Mouse (Mus musculus) lung, postnatal 25 days (tissue): ENCODE measurements around the gene Relt.
"Not testable (repeated sequence)": the region's sequence is repeated elsewhere in the genome, so short reads cannot be mapped to it uniquely, and the experiment has no call there.

ENCODE experiments used
- DNase-seq: peaks from one replicate; pipeline ENCODE4 v3.0.0; 2022; ENCODE audit warnings: low spot score

Relt gene

GRCm38 (mm10) chr7:100875822-100876221, 12.6 kb upstream of the Relt start:
- no peak for DNase-seq

GRCm38 (mm10) chr7:100873197-100873596, 10.0 kb upstream of the Relt start:
- DNase-seq, result no peak

GRCm38 (mm10) chr7:100871892-100872291, 8.6 kb upstream of the Relt start:
- DNase-seq, result no peak

- DNase-seq, result no peak
Observed at GRCm38 (mm10) chr7:100871355-100871754, 8.1 kb upstream of the Relt start.

- DNase-seq, result no peak
Observed at GRCm38 (mm10) chr7:100869877-100870629, 6.8 kb upstream of the Relt start.

GRCm38 (mm10) chr7:100868551-100868950, 5.3 kb upstream of the Relt start:
- DNase-seq, result peak; percentile 39

GRCm38 (mm10) chr7:100867561-100867960, 4.3 kb upstream of the Relt start:
- no peak for DNase-seq

- peak; percentile 64 for DNase-seq
Observed at GRCm38 (mm10) chr7:100866675-100867074, 3.4 kb upstream of the Relt start.

- DNase-seq, result no peak
Observed at GRCm38 (mm10) chr7:100862353-100862752, 893 bp downstream of the Relt start.

- no peak for DNase-seq
Observed at GRCm38 (mm10) chr7:100861209-100861608, 2.0 kb downstream of the Relt start.

GRCm38 (mm10) chr7:100860450-100860849, 2.8 kb downstream of the Relt start:
- no peak for DNase-seq

GRCm38 (mm10) chr7:100855795-100856573, 7.3 kb downstream of the Relt start:
- peak; percentile 75 for DNase-seq

- no peak for DNase-seq
Observed at GRCm38 (mm10) chr7:100855300-100855699, 7.9 kb downstream of the Relt start.

GRCm38 (mm10) chr7:100854861-100855260, 8.4 kb downstream of the Relt start:
- no peak for DNase-seq

- DNase-seq, result no peak
Observed at GRCm38 (mm10) chr7:100854137-100854814, 9.0 kb downstream of the Relt start.

- no peak for DNase-seq
Observed at GRCm38 (mm10) chr7:100853396-100853795, 9.8 kb downstream of the Relt start.

GRCm38 (mm10) chr7:100851481-100852356, 11.5 kb downstream of the Relt start:
- DNase-seq, result no peak

- no peak for DNase-seq
Observed at GRCm38 (mm10) chr7:100849508-100849907, 13.7 kb downstream of the Relt start.

GRCm38 (mm10) chr7:100848744-100849143, 14.5 kb downstream of the Relt start:
- DNase-seq, result peak; percentile 72

GRCm38 (mm10) chr7:100847131-100847530, 16.1 kb downstream of the Relt start:
- no peak for DNase-seq

GRCm38 (mm10) chr7:100846033-100846432, 17.2 kb downstream of the Relt start:
- DNase-seq, result not testable (repeated sequence)

GRCm38 (mm10) chr7:100845412-100845811, 17.8 kb downstream of the Relt start:
- peak; percentile 87 for DNase-seq
